Mouse (Mus musculus) C2C12 (cell line): ENCODE data around the gene Lrrn2.

Experiments
- CTCF ChIP-seq: IDR thresholded peaks from one replicate; pipeline ENCODE4 v1.5.1; 2011; ENCODE audit not compliant: control insufficient read depth, insufficient read depth, insufficient read length
- FOSL1 ChIP-seq: IDR thresholded peaks from one replicate; pipeline ENCODE4 v1.8.0; 2011; ENCODE audit warnings: mild to moderate bottlenecking, low read length; ENCODE audit not compliant: poor library complexity, insufficient read depth, severe bottlenecking
- MAX ChIP-seq: IDR thresholded peaks from one replicate; pipeline ENCODE4 v1.6.1; 2011; ENCODE audit warnings: mild to moderate bottlenecking, control low read depth
- MYOD1 ChIP-seq: IDR thresholded peaks from one replicate; pipeline ENCODE4 v1.6.1; 2011; ENCODE audit warnings: low read depth; ENCODE audit not compliant: control insufficient read depth, insufficient read length
- MYOG ChIP-seq: IDR thresholded peaks from one replicate; pipeline ENCODE4 v1.6.1; 2011; ENCODE audit not compliant: control insufficient read depth, insufficient read length; ENCODE audit errors: extremely low read depth
- USF1 ChIP-seq: IDR thresholded peaks from one replicate; pipeline ENCODE4 v1.6.1; 2011; ENCODE audit warnings: low read depth, mild to moderate bottlenecking, control low read depth, moderate library complexity

- TF ChIP-seq CTCF (no peak), USF1 (no peak), MYOD1 (no peak), MAX (no peak), MYOG (no peak), FOSL1 (no peak)
Measured at GRCm38 (mm10) chr1:132900945-132901344, 20.9 kb downstream of the Lrrn2 start.
